Mouse (Mus musculus) C2C12 (cell line): Measurements from ENCODE around the gene Ssc5d. TPM values are rescaled to one million over a fixed set of nuclear protein-coding genes. Genes with fewer than 3 reads are reported as not detected.

ENCODE experiments used
- H3K27me3 ChIP-seq: one replicate; pipeline ENCODE4 v1.6.1; 2011; ENCODE audit not compliant: control insufficient read depth, insufficient read depth, insufficient read length
- H3K36me3 ChIP-seq: one replicate; pipeline ENCODE4 v1.6.1; 2011; ENCODE audit not compliant: control insufficient read depth, insufficient read depth
- H3K4me3 ChIP-seq: one replicate; pipeline ENCODE4 v1.5.1; 2011; ENCODE audit warnings: mild to moderate bottlenecking, control low read depth; ENCODE audit not compliant: poor library complexity, insufficient read depth, severe bottlenecking
- H3K79me2 ChIP-seq: one replicate; pipeline ENCODE4 v1.6.1; 2011; ENCODE audit not compliant: control insufficient read depth, insufficient read depth
- H3K79me3 ChIP-seq: one replicate; pipeline ENCODE4 v1.6.1; 2011; ENCODE audit warnings: low read depth, control low read depth
- H3ac ChIP-seq: one replicate; pipeline ENCODE3; 2011; ENCODE audit warnings: low read depth; ENCODE audit not compliant: control insufficient read depth, insufficient read length
- CEBPB ChIP-seq: IDR thresholded peaks from one replicate; pipeline ENCODE4 v1.6.1; 2011; ENCODE audit warnings: low read depth, mild to moderate bottlenecking, control low read depth, moderate library complexity
- CTCF ChIP-seq: IDR thresholded peaks from one replicate; pipeline ENCODE4 v1.5.1; 2011; ENCODE audit not compliant: control insufficient read depth, insufficient read depth, insufficient read length
- FOSL1 ChIP-seq: IDR thresholded peaks from one replicate; pipeline ENCODE4 v1.8.0; 2011; ENCODE audit warnings: mild to moderate bottlenecking, low read length; ENCODE audit not compliant: poor library complexity, insufficient read depth, severe bottlenecking
- MAX ChIP-seq: IDR thresholded peaks from one replicate; pipeline ENCODE4 v1.6.1; 2011; ENCODE audit warnings: mild to moderate bottlenecking, control low read depth
- MYOD1 ChIP-seq: IDR thresholded peaks from one replicate; pipeline ENCODE4 v1.6.1; 2011; ENCODE audit warnings: low read depth; ENCODE audit not compliant: control insufficient read depth, insufficient read length
- MYOG ChIP-seq: IDR thresholded peaks from one replicate; pipeline ENCODE4 v1.6.1; 2011; ENCODE audit not compliant: control insufficient read depth, insufficient read length; ENCODE audit errors: extremely low read depth
- USF1 ChIP-seq: IDR thresholded peaks from one replicate; pipeline ENCODE4 v1.6.1; 2011; ENCODE audit warnings: low read depth, mild to moderate bottlenecking, control low read depth, moderate library complexity
- polyA plus RNA-seq: library from polyadenylated mRNA; unstranded; fragments of >200 nt; fragmentation: generic; extraction: Trizol; gene quantifications from one replicate; pipeline ENCODE4 v1.2.1, GENCODE M21; 2012; ENCODE audit warnings: missing spikeins

The Ssc5d gene
- polyA plus RNA-seq, 1 experiment = 3.7 TPM

DNA sequence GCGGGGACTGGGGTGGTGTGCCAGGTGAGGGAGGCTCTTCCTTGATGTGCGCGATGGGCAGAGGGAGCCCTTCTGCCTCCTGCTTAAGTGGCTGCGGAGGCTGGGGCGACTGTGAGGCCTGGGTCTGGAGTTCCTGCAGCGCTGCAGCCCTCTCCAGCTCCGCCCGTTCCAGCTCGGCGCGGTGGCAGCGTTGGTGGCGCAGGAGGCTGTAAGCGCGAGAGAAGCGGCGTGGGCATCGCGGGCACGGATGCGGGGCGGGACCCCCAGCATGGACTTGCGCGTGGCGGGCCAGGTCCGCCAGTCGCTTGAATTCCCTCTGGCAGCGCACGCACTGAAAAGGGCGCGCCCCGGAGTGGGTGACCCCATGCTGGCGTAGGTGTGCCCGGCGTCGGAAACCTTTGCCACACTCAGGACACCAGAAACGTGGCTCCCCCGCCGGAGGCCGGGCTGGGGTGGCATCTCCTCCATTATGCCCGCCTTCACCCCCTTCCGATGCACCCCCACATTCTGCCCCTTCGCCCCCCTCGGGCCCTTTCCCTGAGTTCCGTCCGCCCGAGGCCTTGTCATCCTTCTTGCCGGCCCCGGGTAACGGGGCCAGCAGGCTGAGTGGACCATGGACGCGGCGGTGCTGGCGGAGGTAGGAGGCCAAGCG is 67.9 kb downstream of the Ssc5d start:
- no peak overlapping the region for H3K4me3 ChIP-seq
- no peaks in the 10 kb centered on the region for H3K36me3 ChIP-seq
- TF ChIP-seq MAX (no peak), CTCF (no peak), CEBPB (no peak), FOSL1 (no peak), MYOG (no peak), MYOD1 (no peak), USF1 (no peak)

DNA sequence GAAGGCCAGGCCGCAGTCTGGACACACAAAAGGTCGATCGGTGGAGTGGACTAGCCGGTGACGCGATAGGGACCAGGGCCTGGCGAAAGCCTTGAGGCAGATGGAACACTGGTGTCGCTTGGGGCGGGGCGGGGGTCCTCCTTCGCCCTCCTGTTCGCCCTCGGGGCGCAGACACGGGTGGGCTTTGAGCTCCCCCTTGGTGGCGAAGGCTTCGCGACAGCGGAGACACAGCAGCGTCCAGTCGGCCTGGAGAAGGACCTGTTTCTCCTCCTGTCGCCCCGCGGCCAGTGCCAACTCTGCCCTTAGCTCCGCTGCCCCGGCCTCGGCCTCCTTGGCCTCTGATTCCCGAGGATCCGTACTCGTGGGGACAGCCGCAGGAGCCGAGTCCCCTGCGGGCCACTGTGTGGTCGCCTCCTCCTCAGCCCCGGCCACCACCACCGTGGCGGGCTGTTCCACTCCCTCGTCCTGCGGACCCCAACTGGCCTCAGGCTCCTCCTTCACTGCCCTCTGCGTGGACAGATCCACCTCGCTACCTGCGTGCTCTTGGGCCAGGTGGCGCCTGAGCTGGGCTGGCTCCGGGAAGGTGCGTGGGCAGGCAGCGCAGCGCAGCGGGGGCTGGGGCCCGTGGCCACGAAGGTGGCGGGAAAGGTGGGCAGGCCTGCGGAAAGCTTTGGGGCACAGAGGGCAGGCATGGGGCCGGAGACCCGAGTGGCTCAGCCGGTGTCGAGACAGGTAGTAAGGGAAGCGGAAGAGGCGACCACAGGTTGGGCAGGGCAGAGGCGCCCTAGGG is 68.6 kb downstream of the Ssc5d start:
- Histone ChIP-seq H3K4me3 (no peak overlapping the region), H3K27me3 (no peaks in the 10 kb centered on the region), H3K79me2 (peaks cover 6% of the 10 kb centered on the region), H3K36me3 (no peaks in the 10 kb centered on the region), H3K79me3 (no peaks in the 10 kb centered on the region), H3ac (no peak overlapping the region)
- TF ChIP-seq MYOD1 (no peak), USF1 (no peak), MAX (no peak), CTCF (no peak), FOSL1 (no peak), MYOG (no peak), CEBPB (no peak)

More for the DNA sequence above, 67.9 kb downstream of the Ssc5d start:
- H3K79me3 ChIP-seq = no peaks in the 10 kb centered on the region
- no peaks in the 10 kb centered on the region for H3K27me3 ChIP-seq
- H3K79me2 ChIP-seq = peaks cover 6% of the 10 kb centered on the region
- H3ac ChIP-seq = no peak overlapping the region

Other genes starting within 250 kb of the Ssc5d start
- 110 TPM for gene Hspbp1, start 240.7 kb upstream of the Ssc5d start, polyA plus RNA-seq
- gene Brsk1, start 235.2 kb upstream of the Ssc5d start, polyA plus RNA-seq = 15.3 TPM
- gene Tmem150b, start 200.5 kb upstream of the Ssc5d start, polyA plus RNA-seq = 0.07 TPM
- 12.7 TPM for gene Kmt5c, start 185.7 kb upstream of the Ssc5d start, polyA plus RNA-seq
- gene Cox6b2, start 172.7 kb upstream of the Ssc5d start, polyA plus RNA-seq = 0.26 TPM
- not detected for gene Fam71e2, start 154.5 kb upstream of the Ssc5d start, polyA plus RNA-seq
- gene Il11, start 142.9 kb upstream of the Ssc5d start, polyA plus RNA-seq = 1.3 TPM
- gene Tmem190, start 142.8 kb upstream of the Ssc5d start, polyA plus RNA-seq = 0.84 TPM
- 22.9 TPM for gene Tmem238, start 136.1 kb upstream of the Ssc5d start, polyA plus RNA-seq
- 3,556 TPM for gene Rpl28, start 132.9 kb upstream of the Ssc5d start, polyA plus RNA-seq
- gene Ube2s, start 113.2 kb upstream of the Ssc5d start, polyA plus RNA-seq = 599 TPM
- gene Shisa7, start 81.1 kb upstream of the Ssc5d start, polyA plus RNA-seq = not detected
- gene Isoc2b, start 55.5 kb upstream of the Ssc5d start, polyA plus RNA-seq = 0.32 TPM
- 3.7 TPM for gene Isoc2a, start 48.6 kb upstream of the Ssc5d start, polyA plus RNA-seq
- not detected for gene Gm36210, start 19.3 kb upstream of the Ssc5d start, polyA plus RNA-seq
- 9.0 TPM for gene Zfp628, start 10.6 kb upstream of the Ssc5d start, polyA plus RNA-seq
- 2.7 TPM for gene Nat14, start 3.8 kb upstream of the Ssc5d start, polyA plus RNA-seq
- 0.06 TPM for gene Sbk2, start 38.6 kb downstream of the Ssc5d start, polyA plus RNA-seq
- 0.02 TPM for gene Sbk3, start 45.4 kb downstream of the Ssc5d start, polyA plus RNA-seq
- gene Zfp579, start 70.4 kb downstream of the Ssc5d start, polyA plus RNA-seq = 10.1 TPM
- gene Zfp524, start 88.6 kb downstream of the Ssc5d start, polyA plus RNA-seq = 12.9 TPM
- gene Fiz1, start 88.9 kb downstream of the Ssc5d start, polyA plus RNA-seq = 30.6 TPM
- gene Gm44973, start 89.7 kb downstream of the Ssc5d start, polyA plus RNA-seq = not detected
- gene Zfp865, start 94.6 kb downstream of the Ssc5d start, polyA plus RNA-seq = 16.5 TPM
- gene Ccdc106, start 94.8 kb downstream of the Ssc5d start, polyA plus RNA-seq = 0.34 TPM
- not detected for gene 4632433K11Rik, start 108.3 kb downstream of the Ssc5d start, polyA plus RNA-seq
- gene Zfp784, start 112.7 kb downstream of the Ssc5d start, polyA plus RNA-seq = 1.5 TPM
- gene Zfp580, start 125.8 kb downstream of the Ssc5d start, polyA plus RNA-seq = 13.7 TPM
- gene U2af2, start 136.4 kb downstream of the Ssc5d start, polyA plus RNA-seq = 333 TPM
- 102 TPM for gene Epn1, start 154.4 kb downstream of the Ssc5d start, polyA plus RNA-seq
- gene Rfpl4, start 191.2 kb downstream of the Ssc5d start, polyA plus RNA-seq = not detected
- gene Rasl2-9, start 200.2 kb downstream of the Ssc5d start, polyA plus RNA-seq = 0.05 TPM
- not detected for gene Vmn1r55, start 223.9 kb downstream of the Ssc5d start, polyA plus RNA-seq